Mouse (Mus musculus) CH12.LX (cell line): Measurements from ENCODE around the gene Zcchc3. TPM values are rescaled to one million over a fixed set of nuclear protein-coding genes. Genes with fewer than 3 reads are reported as not detected.

ENCODE experiments used
- DNase-seq: peaks from one replicate; pipeline ENCODE4 v3.0.0-alpha.2; 2013; ENCODE audit errors: extremely low read depth
- H3K27ac ChIP-seq: 2 replicates; pipeline ENCODE4 v1.5.1; 2012; ENCODE audit warnings: low read depth, mild to moderate bottlenecking, control low read depth, moderate library complexity; ENCODE audit not compliant: insufficient read depth
- H3K27me3 ChIP-seq: replicated peaks from 2 replicates; pipeline ENCODE3; 2012; ENCODE audit warnings: inconsistent platforms
- H3K36me3 ChIP-seq, 2 experiments: replicated peaks in 1 of 2; 2 replicates each; pipeline versions ENCODE3 to v1.6.1; 2012; ENCODE audit warnings: inconsistent platforms in 1 of 2, low read length in 1 of 2, mild to moderate bottlenecking in 1 of 2, mixed read lengths in 1 of 2, moderate library complexity in 1 of 2; ENCODE audit not compliant: control insufficient read depth in 1 of 2, insufficient read depth in 1 of 2
- H3K4me1 ChIP-seq, 2 experiments: 2 replicates each; pipeline ENCODE4 v1.6.1; 2012; ENCODE audit warnings: inconsistent platforms in 1 of 2, moderate library complexity in 1 of 2; ENCODE audit not compliant: insufficient read depth in 2 of 2, control insufficient read depth in 1 of 2
- H3K4me2 ChIP-seq: 2 replicates; pipeline ENCODE4 v1.6.1; 2012; ENCODE audit warnings: low read depth, mild to moderate bottlenecking, control low read depth; ENCODE audit not compliant: poor library complexity, insufficient read depth, severe bottlenecking
- H3K4me3 ChIP-seq, 3 experiments: fragments of 150-350 bp in 1 of 3; sonication (generic) in 1 of 3; replicated peaks in 1 of 3; 2 replicates each; pipeline versions ENCODE3 to v1.5.1; 2011 to 2012; ENCODE audit warnings: low read depth in 2 of 3, low read length in 2 of 3, mild to moderate bottlenecking in 2 of 3, moderate library complexity in 2 of 3, control low read depth in 1 of 3, improper control_type of control experiment in 1 of 3, inconsistent platforms in 1 of 3, mixed read lengths in 1 of 3; ENCODE audit not compliant: poor library complexity in 1 of 3
- H3K79me2 ChIP-seq: replicated peaks from 2 replicates; pipeline ENCODE4 v1.6.1; 2012; ENCODE audit warnings: mild to moderate bottlenecking, moderate library complexity; ENCODE audit not compliant: control insufficient read depth, poor library complexity, insufficient read depth, severe bottlenecking; ENCODE audit errors: extremely low read depth
- H3K9ac ChIP-seq: 2 replicates; pipeline ENCODE4 v1.6.1; 2012; ENCODE audit warnings: low read depth, mild to moderate bottlenecking, control low read depth, moderate library complexity; ENCODE audit not compliant: insufficient read depth
- H3K9me3 ChIP-seq: replicated peaks from 2 replicates; pipeline ENCODE3; 2012; ENCODE audit warnings: low read length, inconsistent platforms, mixed read lengths
- BHLHE40 ChIP-seq: IDR thresholded peaks from 2 replicates; pipeline ENCODE4 v1.6.1; 2011; ENCODE audit warnings: mild to moderate bottlenecking, low read depth, low read length, improper control_type of control experiment
- CHD2 ChIP-seq: IDR thresholded peaks from 2 replicates; pipeline ENCODE4 v1.6.1; 2011; ENCODE audit warnings: low read length, improper control_type of control experiment
- E2F4 ChIP-seq: IDR thresholded peaks from 2 replicates; pipeline ENCODE4 v1.6.1; 2011; ENCODE audit warnings: low read depth, low read length, improper control_type of control experiment; ENCODE audit not compliant: insufficient replicate concordance
- EP300 ChIP-seq: IDR thresholded peaks from 2 replicates; pipeline ENCODE4 v1.6.1; 2011; ENCODE audit warnings: low read length, improper control_type of control experiment
- ETS1 ChIP-seq: conservative IDR thresholded peaks from 2 replicates; pipeline ENCODE4 v1.6.1; 2012; ENCODE audit warnings: low read depth, mild to moderate bottlenecking, inconsistent platforms, low read length, improper control_type of control experiment, moderate library complexity
- GABPA ChIP-seq: IDR thresholded peaks from 2 replicates; pipeline ENCODE4 v1.6.1; 2012; ENCODE audit warnings: low read depth, low read length, improper control_type of control experiment, inconsistent platforms; ENCODE audit not compliant: insufficient replicate concordance
- IRF4 ChIP-seq: IDR thresholded peaks from 2 replicates; pipeline ENCODE4 v1.6.1; 2014; ENCODE audit warnings: low read depth, mild to moderate bottlenecking, inconsistent platforms, low read length, improper control_type of control experiment
- MAX ChIP-seq: IDR thresholded peaks from 2 replicates; pipeline ENCODE4 v1.6.1; 2011; ENCODE audit warnings: low read length, improper control_type of control experiment
- MAZ ChIP-seq: IDR thresholded peaks from 2 replicates; pipeline ENCODE4 v1.6.1; 2012; ENCODE audit warnings: low read depth, mild to moderate bottlenecking, inconsistent platforms, low read length, improper control_type of control experiment, moderate library complexity
- MXI1 ChIP-seq: IDR thresholded peaks from 2 replicates; pipeline ENCODE4 v1.6.1; 2011; ENCODE audit warnings: mild to moderate bottlenecking, low read depth, low read length, improper control_type of control experiment
- MYC ChIP-seq: IDR thresholded peaks from 2 replicates; pipeline ENCODE4 v1.6.1; 2011; ENCODE audit warnings: low read depth, mild to moderate bottlenecking, improper control_type of control experiment, low read length
- NELFE ChIP-seq: IDR thresholded peaks from 2 replicates; pipeline ENCODE4 v1.6.1; 2011; ENCODE audit warnings: low read depth, low read length, improper control_type of control experiment
- PAX5 ChIP-seq: IDR thresholded peaks from 2 replicates; pipeline ENCODE4 v1.6.1; 2012; ENCODE audit warnings: low read length, inconsistent platforms, mixed read lengths
- POLR2A ChIP-seq: IDR thresholded peaks from 2 replicates; pipeline ENCODE4 v1.6.1; 2011; ENCODE audit warnings: low read depth, mild to moderate bottlenecking, improper control_type of control experiment, low read length
- POLR2AphosphoS2 ChIP-seq: IDR thresholded peaks from 2 replicates; pipeline ENCODE4 v1.6.1; 2011; ENCODE audit warnings: low read depth, low read length, improper control_type of control experiment
- RAD21 ChIP-seq: IDR thresholded peaks from 2 replicates; pipeline ENCODE4 v1.6.1; 2011; ENCODE audit warnings: low read depth, mild to moderate bottlenecking, low read length, improper control_type of control experiment, moderate library complexity
- TCF12 ChIP-seq: IDR thresholded peaks from 2 replicates; pipeline ENCODE4 v1.6.1; 2014; ENCODE audit warnings: low read depth, mild to moderate bottlenecking, inconsistent platforms, low read length, improper control_type of control experiment
- UBTF ChIP-seq: IDR thresholded peaks from 2 replicates; pipeline ENCODE4 v1.6.1; 2012; ENCODE audit warnings: low read depth, mild to moderate bottlenecking, inconsistent platforms, low read length, improper control_type of control experiment, moderate library complexity
- USF1 ChIP-seq: IDR thresholded peaks from 2 replicates; pipeline ENCODE4 v1.6.1; 2014; ENCODE audit warnings: low read depth, mild to moderate bottlenecking, inconsistent platforms, low read length, improper control_type of control experiment
- ZMIZ1 ChIP-seq: IDR thresholded peaks from 2 replicates; pipeline ENCODE4 v1.6.1; 2012; ENCODE audit warnings: low read depth, mild to moderate bottlenecking, inconsistent platforms, low read length, improper control_type of control experiment
- dilution Hi-C: fragments of 300-500 bp; cut with MboI; formaldehyde crosslinking; loops from 2 replicates; pipeline ENCODE4 v1.14.3; 2020; ENCODE audit warnings: low sequenced_read_pairs; ENCODE audit not compliant: extremely low pct_unique_long_range_greater_than_20kb, extremely low pct_ligation_motif_present
- in situ Hi-C: fragments of 300-500 bp; cut with MboI; formaldehyde crosslinking; loops from 3 replicates; pipeline ENCODE4 v1.14.3; 2019; ENCODE audit warnings: low sequenced_read_pairs, low pct_ligation_motif_present, low pct_unique_long_range_greater_than_20kb, mixed read lengths
- polyA plus RNA-seq: library from polyadenylated mRNA; unstranded; fragments of >175 nt; gene quantifications from 2 replicates; pipeline ENCODE4 v1.2.1, GENCODE M21; 2012; ENCODE audit warnings: low read depth; ENCODE audit not compliant: insufficient read length
- total RNA-seq, 2 experiments: library from RNA; depleted of rRNA; stranded (reverse); fragments of 300-350 nt in 1 of 2; fragments of >200 nt in 1 of 2; gene quantifications; 2 replicates each; pipeline ENCODE4 v1.2.3; 2012 to 2014

Zcchc3 gene
- total and polyA plus RNA-seq, 3 experiments: not detected

DNA sequence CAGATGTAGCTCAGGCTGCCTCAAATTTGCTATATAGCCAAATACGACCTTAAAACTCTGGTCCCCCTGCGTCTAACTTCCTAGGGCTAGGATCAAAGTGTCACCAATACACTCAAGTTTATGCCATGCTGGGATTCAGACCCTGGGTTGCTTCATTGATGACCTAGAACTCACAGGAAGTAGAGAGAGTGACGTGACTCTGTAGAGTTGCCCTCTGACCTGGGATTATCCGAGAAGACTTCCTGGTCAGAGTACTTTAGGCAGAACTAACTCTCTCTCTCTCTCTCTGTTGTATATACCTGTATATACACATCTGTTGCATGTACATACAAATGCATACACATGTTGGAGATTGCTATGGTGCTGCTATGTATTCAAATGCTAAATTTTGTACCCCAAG lies 42.2 kb downstream of the Zcchc3 start:
- no peaks in the 10 kb centered on the region for H3K9me3 ChIP-seq
- dilution Hi-C loops (no loop called here), in situ Hi-C loops (no loop called here)
- H3K4me3 ChIP-seq: no peak overlapping the region
- H3K27ac ChIP-seq: no peak overlapping the region
- peaks cover 0 to under 1% of the 10 kb centered on the region in 2 experiments; a peak in 1 of 4 replicates for H3K4me1 ChIP-seq
- no peaks in the 10 kb centered on the region for H3K79me2 ChIP-seq
- H3K27me3 ChIP-seq: peaks cover 68% of the 10 kb centered on the region
- TF ChIP-seq IRF4: no peak
- TF ChIP-seq E2F4: no peak
- TF ChIP-seq MYC: no peak
- no peak for TF ChIP-seq NELFE
- no peak for TF ChIP-seq PAX5
- TF ChIP-seq USF1: no peak
- no peak for TF ChIP-seq MAZ
- TF ChIP-seq BHLHE40: no peak
- TF ChIP-seq UBTF: no peak
- no peak for TF ChIP-seq POLR2AphosphoS2
- no peak for TF ChIP-seq MXI1
- TF ChIP-seq, all 38 proteins: peak for 0
- Histone ChIP-seq H3K9ac (no peak overlapping the region), H3K36me3 (no peaks in the 10 kb centered on the region), H3K4me2 (no peak overlapping the region)
- DNase-seq: no peak

GRCm38 (mm10) chr2:152372104-152372503 lies 42.7 kb downstream of the Zcchc3 start:
- no peak overlapping the region for H3K4me3 ChIP-seq
- peaks cover 66% of the 10 kb centered on the region for H3K27me3 ChIP-seq
- dilution Hi-C loops: no loop called here
- H3K36me3 ChIP-seq: no peaks in the 10 kb centered on the region
- TF ChIP-seq GABPA (no peak), POLR2AphosphoS2 (no peak), CHD2 (no peak), RAD21 (no peak), UBTF (no peak), POLR2A (no peak), ETS1 (no peak), ZMIZ1 (no peak), MAX (no peak), PAX5 (no peak), EP300 (no peak), TCF12 (no peak)
- H3K79me2 ChIP-seq: no peaks in the 10 kb centered on the region
- in situ Hi-C loops: no loop called here
- no peak for DNase-seq
- H3K4me1 ChIP-seq: peaks cover 0 to 5% of the 10 kb centered on the region in 2 experiments; a peak in 2 of 4 replicates
- H3K27ac ChIP-seq: no peak overlapping the region
- no peak overlapping the region for H3K9ac ChIP-seq
- H3K4me2 ChIP-seq: no peak overlapping the region
- no peaks in the 10 kb centered on the region for H3K9me3 ChIP-seq
